Mouse (Mus musculus) heart, postnatal 0 days (tissue): ENCODE results near the gene Rcor1.

Experiments
- CTCF ChIP-seq: IDR thresholded peaks from 2 replicates; pipeline ENCODE4 v1.5.1; 2016; ENCODE audit warnings: antibody characterized with exemption, control low read depth, low read depth
- EP300 ChIP-seq: IDR thresholded peaks from 2 replicates; pipeline ENCODE4 v1.6.1; 2016; ENCODE audit warnings: antibody characterized with exemption, low read depth

DNA sequence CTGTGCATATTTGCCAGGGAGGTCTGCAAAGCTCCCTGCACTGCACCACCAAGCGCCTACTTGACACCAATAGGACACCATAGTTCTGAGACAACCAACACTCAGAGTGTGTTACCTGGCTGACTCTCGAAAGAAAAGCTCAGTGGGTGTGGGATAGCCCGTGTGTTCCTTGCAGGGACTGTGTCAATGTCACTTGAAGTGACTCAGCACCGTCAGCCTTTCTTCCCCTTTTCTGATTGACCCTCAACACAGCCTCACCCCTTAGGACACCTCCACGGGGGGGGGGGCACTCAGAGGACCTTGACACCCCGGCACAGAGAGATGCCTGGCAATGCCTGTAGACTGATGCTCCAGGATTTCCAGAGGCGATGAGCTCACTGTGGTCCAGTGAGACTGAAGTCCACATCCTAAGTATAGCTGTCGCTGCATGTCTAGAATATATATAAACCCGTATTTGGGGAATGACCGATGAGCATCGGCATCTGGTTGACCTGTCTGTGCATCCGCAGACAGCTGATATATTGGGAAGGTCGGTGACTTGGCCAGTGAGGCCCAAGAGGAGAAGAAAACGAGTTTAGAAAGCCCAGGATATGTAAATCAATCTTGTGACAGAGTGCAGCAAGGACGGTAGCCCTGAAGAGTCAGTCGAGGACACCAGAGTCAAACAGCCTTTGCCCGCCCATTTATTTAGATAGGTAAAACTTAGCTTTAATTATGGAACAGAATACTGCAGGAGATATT, 110.5 kb downstream of the Rcor1 start:
- no peak for TF ChIP-seq CTCF
- no peak for TF ChIP-seq EP300
